Mouse (Mus musculus) megakaryocyte-erythroid progenitor cell, adult 5 weeks (primary cell): ENCODE results near the gene Cstad. TPM values are rescaled to one million over a fixed set of nuclear protein-coding genes. Genes with fewer than 3 reads are reported as not detected.

Experiments
- polyA plus RNA-seq: library from polyadenylated mRNA; stranded (reverse); fragments of >175 nt; gene quantifications from 2 replicates; pipeline ENCODE4 v1.2.3, GENCODE M21; 2012

Gene Cstad
- polyA plus RNA-seq = not detected in 2 replicates

DNA sequence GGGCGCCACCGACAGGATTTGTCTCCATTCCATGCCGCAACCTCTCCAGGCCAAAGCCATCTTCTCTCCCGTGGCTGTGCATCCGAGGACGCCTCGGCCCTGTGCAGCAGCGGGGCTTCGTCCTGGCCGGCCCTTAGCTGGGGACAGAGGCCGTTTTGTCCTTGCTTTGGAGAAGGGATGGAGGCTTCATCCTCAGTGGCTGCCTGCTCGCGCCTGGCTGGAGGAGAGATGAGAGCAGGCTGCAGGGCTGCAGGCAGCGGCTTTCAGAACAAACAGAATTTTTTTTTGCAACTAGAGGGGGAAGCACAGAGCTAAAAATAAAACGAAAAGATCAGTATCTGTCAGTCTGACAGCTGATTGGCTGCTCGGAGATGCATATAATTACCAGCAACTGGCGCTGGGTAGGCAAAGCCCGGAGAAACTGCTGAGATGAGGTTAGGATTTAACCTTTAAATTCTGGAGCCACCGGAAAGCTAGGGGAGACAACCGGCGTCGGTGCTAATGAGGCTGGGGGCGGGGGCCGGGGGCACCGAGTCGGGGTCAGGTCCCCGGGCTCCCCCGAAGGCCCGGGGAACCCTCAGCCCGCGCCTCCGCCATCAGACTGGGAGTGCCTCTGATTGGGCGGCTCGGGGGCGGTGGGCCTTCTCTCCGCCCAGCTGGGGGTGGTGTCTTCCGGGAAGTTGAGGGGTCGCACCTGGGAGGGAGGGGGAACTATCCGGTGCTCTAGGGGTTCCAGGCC lies at the start of gene Cstad:
TSS of gene Cstad (plus strand) at position 400 of the 739 bp plus-strand sequence.

Other genes with a start within 250 kb of the Cstad start
- gene Sh3glb2, start 235.7 kb upstream of the Cstad start, polyA plus RNA-seq = 46.5 and 55.3 TPM in 2 replicates
- gene Miga2, start 230.8 kb upstream of the Cstad start, polyA plus RNA-seq = 9.4 and 12.4 TPM in 2 replicates
- gene Dolpp1, start 202.8 kb upstream of the Cstad start, polyA plus RNA-seq = 15.3 and 16.5 TPM in 2 replicates
- gene Crat, start 179.2 kb upstream of the Cstad start, polyA plus RNA-seq = 37.7 and 44.6 TPM in 2 replicates
- 564 and 616 TPM in 2 replicates for gene Ptpa, start 179.0 kb upstream of the Cstad start, polyA plus RNA-seq
- 15.7 and 20.8 TPM in 2 replicates for gene Ier5l, start 120.8 kb upstream of the Cstad start, polyA plus RNA-seq
- gene 1700001O22Rik, start 208.6 kb downstream of the Cstad start, polyA plus RNA-seq = 0.63 and 1.6 TPM in 2 replicates
- gene Ntmt1, start 212.8 kb downstream of the Cstad start, polyA plus RNA-seq = 42.2 and 43.2 TPM in 2 replicates
- 56.8 and 68.9 TPM in 2 replicates for gene Asb6, start 235.3 kb downstream of the Cstad start, polyA plus RNA-seq
- 0.14 TPM in 1 of 2 replicates, not detected in the other for gene Prrx2, start 239.9 kb downstream of the Cstad start, polyA plus RNA-seq